Mouse (Mus musculus) lung, adult 2 months (tissue): ENCODE results near the gene Tacr1.

Experiments used
- CTCF ChIP-seq: fragments of 200-500 bp; IDR thresholded peaks from 2 replicates; pipeline ENCODE4 v1.5.1; 2011; ENCODE audit warnings: mild to moderate bottlenecking, low read length, control low read depth; ENCODE audit not compliant: insufficient read depth
- POLR2A ChIP-seq: fragments of 200-500 bp; IDR thresholded peaks from 2 replicates; pipeline ENCODE4 v1.6.1; 2011; ENCODE audit warnings: low read depth, mild to moderate bottlenecking, control low read depth, low read length, borderline replicate concordance; ENCODE audit errors: extremely low read depth

GRCm38 (mm10) chr6:82522567-82522966 lies 120.4 kb downstream of the Tacr1 start:
- no peak for TF ChIP-seq CTCF
- TF ChIP-seq POLR2A, result no peak
